Mouse (Mus musculus) kidney, adult 11 months (tissue): ENCODE measurements around the gene Micu1.

Experiments
- DNase-seq: peaks from one replicate; pipeline ENCODE4 v3.0.0; 2022

Gene Micu1

DNA sequence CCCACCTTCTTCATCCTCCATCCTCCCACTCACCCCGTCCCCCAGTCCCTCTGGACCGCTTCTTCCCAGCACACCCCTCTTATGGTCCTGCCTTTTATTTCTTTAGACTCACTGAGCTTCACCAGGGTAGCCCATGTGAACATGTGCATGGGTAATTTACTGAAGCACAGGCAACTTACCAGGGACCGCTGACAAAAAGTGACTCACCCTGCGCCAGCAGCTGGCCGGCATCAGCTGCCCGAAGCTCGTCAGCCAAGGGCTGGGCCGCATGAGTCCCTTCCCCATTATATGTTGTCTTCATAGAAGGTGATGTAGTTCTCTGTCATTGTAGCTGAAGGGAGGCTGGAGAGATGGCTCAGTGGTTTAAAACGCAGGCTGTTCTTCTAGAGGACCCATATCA lies 111.5 kb downstream of the Micu1 start:
- no peak for DNase-seq

DNA sequence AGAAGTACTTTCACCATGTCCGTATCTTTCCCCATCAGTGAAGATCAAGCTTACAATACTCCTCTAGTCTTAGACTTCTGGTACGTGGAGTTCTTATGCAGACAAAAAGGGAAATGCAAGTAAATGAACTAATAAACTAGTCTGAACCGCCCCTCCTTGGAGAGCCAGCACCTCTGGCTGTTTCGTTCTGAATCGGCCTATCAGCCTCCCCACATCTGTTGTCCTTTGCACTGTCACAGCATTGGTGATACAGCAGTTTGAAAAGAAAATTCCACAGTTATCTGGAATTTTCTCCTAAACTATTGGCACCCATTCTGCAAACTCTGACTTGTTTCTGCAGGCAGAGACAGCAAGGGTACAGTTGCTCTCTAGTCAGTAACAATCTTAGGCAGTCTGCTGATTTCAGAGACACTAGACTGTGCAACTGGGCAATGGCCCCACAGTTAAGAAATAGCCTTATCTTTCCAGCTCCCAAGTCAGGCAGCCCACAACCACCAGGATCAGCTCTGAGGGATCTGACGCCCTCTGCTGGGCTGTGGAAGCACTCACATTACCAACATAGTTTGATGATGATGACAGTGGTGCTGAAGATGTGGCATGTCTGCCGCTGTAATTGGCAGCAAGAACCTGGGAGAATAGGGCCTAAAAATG lies 112.4 kb downstream of the Micu1 start:
- DNase-seq, result no peak

DNA sequence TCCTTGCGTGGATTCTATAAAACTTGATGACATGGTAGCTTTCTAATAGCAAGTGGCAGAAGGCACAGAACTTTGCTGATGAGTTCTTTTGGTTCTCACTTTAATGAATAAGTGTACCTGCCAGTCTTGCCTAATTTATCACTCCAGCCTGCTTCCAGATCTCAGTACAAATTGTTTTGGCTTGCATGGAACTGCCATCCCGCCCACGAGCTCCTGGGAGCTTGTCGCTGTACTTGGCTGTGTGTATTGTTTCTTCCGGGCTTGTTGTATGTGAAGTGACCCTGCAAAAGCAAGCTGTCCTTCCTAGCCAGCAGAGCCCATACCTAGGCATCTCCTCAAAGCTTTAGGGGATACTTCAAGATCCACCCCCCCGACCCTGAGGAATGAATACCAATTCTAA lies 114.3 kb downstream of the Micu1 start:
- DNase-seq, result no peak

DNA sequence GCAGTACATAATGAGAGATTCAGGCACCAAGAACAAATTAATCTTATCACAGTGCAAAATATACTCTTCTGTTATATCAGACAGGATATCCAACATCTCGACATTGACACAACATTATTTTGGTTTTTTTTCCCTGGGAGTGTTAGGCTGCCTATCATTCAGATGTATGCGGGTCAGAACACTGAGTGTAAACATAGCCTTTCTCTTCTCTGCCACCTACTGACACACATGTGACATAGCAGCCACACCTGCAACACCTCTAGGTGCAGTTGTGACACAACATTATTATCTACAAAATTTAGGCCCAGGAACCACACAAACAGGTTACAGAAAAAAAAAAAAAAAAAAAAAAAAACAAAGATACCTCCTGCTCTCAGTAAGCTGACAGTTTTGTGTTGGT lies 115.3 kb downstream of the Micu1 start:
- DNase-seq, result no peak

DNA sequence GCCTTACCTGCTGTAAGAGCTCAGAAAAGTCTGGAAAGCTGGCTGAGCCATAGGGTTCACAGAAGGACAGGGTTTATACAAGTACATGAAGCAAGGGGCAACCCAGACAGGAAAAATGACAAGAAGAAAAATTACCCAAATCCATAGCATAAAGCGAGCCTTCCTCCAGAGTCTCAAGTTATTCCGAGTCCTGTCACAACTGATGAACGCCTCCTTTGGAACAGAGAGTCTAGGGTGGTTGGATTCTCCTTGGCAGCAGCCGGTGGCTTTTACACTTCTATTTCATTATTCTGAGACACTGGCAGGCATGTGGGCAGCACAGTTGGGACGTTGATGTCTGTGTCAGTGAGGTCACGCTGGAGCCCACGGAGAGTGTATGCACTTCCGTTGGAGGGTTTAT lies 115.7 kb downstream of the Micu1 start:
- DNase-seq, result no peak

DNA sequence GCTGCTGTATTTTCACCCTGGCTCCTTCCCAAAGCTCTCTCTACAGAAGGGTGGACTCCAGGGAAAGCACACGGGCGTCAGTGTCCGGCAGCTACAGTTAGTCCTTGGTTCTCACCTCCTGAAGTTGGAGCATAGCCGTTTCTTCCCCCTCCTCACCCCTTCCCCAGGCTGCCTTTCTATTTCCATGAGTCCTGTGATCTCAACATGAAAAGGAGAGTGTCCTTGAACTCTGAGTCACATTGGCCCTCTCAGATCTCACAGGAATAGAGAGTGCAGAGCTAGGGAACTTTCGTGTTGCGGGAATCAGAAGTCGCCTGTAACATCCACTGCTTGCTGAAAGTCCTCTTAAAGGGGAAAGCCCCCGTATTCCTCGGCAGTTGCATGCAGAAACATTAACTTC lies 116.9 kb downstream of the Micu1 start:
- DNase-seq, result no peak

DNA sequence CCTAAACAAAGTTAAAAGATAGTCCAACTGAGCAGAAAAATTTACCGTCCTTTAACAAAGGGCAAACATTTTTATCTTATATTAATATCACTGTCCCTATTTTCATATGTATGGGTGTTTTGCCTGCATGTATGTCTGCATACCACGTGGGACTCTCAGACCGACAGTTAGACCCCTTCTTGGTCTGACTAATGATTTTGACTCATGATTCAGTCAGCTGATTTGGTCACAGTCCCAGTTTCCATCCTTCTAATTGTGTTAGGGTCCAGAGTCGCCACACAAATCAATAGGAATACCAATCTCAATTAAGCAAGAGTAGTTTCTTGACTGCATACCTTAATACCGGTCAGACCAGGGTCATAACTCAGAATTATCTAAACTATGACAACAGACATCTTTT lies 118.6 kb downstream of the Micu1 start:
- no peak for DNase-seq

DNA sequence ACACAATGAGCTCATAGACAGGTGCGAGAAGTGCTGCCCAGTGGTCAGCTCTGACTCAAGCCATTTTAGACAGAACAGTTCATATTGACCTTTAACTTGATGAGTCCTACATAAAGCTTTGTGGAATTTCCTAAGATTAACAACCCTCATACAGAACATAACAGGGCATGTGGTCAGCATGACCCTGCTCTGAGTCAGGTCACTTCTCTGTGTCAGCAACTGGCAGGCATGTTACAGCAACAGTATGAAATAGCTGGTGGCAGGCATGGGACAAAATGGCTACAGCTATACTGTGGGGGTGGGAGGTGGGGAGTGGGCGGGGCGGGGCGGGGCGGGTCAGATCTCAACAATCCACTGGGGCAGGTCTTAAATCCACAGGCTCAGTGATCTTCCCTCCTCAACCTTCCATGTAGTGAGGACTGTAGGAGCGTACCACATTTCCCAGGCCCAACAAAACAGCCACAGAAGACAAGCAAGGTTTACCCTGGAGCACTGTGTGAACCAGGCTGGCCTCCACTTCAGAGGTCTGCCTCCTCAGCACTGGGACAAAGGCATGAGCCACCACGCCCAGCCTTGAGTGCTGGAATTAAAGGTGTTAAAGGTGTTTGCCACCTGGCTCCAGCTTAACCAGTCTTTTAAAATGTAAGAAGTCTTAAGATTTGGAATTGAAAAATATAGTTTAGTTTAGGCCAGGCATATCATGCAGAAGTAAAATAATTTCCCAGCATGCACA lies 119.2 kb downstream of the Micu1 start:
- DNase-seq, result no peak

DNA sequence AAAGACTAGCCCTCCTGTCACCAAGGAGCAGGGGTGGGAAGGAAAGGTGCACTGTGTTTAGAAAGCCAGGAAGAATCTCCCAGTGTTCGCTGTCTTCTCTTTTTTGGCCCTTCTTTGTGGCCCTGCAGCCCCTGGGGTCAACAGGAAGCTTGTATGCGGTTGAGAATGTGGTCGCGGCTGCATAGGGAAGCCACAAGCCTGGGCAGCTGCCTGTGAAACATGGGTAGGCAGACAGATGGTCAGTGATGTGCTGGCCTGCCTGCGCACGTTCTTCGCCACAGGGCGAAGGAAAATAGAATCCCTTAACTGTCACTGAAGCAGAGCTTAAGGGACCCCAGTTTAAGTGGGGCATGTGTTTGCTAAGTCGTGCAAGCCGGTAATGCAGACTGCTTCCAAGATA lies 120.6 kb downstream of the Micu1 start:
- no peak for DNase-seq

DNA sequence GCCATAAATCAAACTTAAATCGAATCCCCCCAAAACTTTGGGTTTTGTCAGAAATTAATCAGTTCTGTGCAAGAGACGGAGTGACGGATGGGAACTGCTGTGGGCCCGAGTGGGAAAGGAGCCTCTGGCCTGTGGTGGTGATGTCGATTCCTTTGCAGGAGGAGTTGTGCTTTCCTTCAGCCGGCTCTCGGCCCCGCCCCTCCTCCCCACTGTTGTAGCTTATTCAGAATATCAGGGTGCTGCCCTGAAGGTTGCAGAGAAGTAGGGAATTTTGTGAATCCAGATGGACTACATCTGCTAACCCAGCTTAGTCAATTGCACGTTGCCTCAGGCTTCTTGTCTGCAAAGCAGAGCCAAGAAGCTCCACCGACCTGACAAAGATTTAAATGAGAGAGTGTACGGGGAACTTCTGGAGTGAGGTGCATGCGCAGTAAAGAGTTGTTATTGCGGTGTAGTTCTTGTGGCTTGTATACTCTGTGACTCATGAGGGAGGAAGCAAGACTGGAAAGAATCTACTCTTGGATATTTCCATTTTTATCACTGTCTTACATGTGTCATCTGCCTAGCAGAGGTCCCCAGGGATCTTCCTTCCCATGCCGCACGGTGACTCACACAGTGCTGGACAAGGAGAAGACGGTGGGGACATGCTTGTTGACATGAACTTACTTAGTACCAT lies 123.0 kb downstream of the Micu1 start:
- DNase-seq, result no peak

DNA sequence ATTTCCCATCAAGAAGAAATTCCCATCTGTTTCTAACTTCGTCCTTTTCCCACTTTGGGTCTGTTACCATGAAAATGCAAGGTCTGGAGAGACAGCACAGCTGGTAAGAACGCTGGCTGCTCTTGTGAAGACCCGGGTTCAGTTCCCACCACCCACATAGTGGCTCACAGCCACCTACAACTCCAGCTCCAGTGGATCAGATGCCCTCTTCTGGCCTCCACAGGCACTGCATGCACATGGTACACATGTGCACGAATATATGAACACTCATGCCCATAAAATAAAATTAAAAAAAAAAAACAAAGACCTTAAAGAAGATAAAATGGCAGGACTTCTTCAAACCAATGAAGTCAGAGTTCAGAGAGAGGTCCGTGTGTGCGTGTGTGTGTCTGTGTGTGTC lies 127.6 kb downstream of the Micu1 start:
- no peak for DNase-seq

DNA sequence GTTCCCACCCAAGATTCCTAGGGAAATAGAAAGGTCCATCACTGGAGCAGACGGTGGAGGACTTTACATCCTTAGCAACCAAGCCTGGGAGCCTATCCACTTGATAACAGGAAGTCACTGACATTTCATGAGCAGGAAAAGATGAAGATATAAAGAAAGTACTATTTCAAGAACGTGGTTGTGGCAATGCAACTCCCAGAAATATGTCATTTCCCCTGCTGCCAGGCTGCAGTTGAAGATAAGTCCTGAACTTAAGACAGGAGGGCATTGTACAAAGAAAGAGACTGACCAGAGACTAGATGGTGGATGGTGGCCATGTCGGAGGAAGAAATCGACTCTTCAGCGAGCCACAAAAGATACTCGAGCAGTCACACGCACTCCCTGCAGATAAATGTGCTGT lies 129.7 kb downstream of the Micu1 start:
- DNase-seq, result no peak

DNA sequence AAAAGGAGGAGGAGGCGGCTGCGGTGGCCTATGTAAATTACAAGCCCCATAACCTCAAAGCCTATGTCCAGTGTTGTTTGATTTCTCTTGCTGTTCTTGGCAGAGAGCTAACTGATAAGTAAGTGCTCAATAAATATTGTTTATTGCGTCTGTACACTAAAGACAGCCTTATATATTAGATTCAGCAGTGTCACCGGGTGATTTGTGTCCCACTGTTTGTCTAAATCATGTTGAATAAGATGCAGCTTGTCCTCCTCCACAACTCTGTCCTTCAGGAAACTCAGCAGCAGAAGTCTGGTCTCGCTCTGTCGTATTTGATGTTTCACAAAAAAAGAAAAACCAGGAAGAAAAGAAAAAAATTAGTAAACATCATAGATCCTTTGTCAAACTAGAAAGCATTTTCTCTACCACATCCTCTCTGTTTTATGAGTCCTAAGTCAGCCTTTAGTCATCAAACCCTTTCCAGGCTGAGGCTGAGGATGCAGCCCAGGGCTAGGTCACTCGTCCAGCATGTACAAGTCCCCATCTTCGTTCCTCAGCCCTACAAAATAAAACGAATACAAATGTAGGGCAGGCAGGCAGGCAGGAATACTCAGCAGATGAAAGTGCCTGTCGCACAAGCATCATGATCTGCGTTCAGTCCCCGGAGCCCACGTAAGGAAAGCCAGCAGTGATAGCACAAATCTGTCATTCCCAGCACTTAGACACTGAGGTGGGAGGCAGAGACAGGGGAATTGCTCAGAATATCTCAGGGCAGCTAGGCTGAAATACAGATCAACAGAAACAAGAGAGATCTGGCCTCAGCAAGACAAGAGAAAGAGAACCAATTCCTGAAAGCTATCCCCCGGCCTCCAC lies 133.3 kb downstream of the Micu1 start:
- no peak for DNase-seq

DNA sequence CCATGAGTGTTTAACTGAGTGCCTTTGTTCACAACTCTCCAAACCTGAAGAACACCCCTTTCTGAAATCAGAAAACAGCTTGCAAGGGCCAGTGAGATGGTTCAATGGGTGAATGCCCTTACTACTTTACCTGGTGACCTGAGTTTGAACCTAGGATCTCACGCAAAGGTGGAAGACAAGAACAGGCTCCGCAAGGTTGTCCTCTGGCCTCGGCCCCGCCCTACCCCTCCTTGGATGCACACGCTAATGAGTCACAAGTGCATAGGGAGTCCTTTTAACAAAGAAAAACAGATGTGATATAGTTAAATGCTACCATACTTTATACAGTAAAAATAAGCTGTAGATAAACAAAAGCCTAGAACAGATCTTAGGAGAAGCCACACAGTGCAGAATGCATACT lies 135.2 kb downstream of the Micu1 start:
- DNase-seq, result no peak

DNA sequence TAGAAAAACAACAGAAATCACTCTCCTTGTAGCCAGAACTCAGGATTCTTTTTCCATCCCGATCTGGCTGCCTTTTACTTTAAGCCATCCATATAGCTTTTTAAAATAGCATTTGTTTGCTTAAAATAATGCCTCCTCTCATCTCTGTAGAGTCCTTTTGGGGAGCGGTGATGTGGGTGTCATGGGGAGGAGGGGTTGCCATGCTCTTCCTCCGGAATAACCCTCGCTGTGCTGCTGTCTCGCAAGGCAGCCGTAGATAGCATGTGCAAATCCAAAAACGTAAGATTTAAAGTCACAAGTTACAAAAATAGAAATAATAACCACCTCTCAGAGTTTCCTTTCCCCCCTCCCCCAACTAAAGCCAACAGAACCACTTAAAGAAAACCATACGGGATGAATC lies 139.2 kb downstream of the Micu1 start:
- no peak for DNase-seq

DNA sequence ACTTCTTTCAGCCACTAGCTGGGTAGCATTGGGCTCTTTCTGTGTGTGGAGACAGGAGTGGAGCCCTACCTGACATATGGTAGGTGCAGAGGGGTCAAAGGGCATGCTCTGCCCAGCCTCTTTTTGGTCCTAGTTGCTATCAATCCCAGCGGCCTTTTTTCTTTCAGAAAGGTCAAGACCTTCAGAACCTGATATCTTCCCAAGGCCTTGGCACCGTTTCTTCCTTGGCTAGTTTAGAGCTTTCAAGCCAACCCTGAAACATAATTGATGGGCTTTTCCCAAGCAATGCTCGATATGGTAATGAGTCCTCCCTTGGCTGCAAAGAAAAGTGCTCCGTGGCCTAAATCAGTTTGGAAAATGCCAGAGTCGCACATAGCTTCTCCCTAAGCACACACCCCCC lies 140.8 kb downstream of the Micu1 start:
- no peak for DNase-seq

DNA sequence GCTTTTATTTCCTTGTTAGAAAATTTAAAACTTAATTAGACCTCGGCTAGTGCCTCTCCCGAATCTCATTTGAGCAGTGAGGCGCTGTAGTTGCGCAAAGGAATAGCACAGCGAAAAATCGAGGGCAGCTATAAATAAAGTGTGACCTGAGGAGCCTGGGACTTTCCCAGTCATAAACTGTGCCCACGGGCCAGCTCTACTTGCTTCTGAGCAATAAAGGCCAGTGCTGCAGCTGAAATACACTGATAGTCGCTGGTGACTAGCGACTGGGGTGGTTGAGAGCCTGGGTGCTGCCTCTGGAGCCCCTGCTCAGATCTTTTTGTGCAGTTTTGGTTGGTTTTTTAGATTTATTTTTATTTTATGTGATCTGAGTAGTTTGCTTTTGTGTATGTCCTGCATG lies 142.4 kb downstream of the Micu1 start:
- DNase-seq, result no peak

DNA sequence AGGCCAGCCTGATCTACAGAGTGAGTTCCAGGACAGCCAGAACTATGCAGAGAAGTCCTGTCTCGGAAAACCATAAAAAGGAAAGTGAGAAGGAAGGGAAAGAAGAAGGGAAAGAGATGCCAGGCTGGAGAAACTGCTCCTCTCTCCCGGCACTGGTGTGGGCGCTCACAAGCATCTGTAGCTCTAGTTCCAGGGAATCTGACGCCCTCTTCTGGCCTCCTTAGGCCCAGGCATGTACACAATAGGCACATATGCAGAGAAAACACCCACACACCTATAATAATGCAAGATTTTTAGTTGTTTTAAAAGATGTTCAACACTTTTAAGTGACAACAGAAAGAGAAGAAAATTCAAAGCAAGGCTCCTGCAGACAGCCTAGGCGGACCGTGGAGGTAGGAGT lies 144.1 kb downstream of the Micu1 start:
- DNase-seq, result no peak

DNA sequence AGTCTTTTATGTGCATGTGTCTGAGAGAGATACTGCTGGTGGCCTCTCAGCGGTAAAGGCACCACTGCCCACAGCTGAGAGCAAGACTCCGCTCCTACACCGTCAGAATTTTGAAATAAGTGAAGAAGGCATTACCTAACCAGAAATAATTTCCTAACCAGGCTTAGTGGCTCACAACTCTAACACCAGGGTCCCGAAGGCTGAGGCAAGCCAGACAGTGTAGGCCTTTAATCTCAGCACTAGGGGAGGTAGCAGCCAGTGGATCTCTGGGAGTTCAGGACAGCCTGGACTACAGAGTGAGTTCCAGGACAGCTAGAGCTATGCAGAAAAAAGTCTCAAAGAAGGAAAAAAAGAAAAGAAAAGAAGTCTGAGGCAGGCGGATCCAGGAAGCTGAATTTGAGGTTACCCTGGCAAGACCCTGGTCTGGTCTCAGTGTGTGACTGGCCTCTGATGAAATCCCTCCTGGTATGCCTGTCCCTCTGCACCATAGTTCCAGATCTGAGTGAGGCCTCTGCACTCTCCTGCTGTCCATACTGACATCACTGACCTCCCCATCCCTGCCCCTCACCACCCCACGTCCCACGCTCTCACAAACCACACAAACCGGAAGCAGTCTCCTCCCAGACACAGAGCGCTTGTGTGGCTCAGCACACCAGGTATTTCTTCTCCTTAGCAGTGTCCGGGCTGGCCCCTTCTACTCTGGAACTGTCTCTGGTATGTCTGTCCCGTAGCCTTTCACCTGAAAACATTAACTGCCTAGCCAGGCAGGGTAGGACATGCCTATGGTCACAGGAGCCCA lies 146.0 kb downstream of the Micu1 start:
- DNase-seq, result no peak

DNA sequence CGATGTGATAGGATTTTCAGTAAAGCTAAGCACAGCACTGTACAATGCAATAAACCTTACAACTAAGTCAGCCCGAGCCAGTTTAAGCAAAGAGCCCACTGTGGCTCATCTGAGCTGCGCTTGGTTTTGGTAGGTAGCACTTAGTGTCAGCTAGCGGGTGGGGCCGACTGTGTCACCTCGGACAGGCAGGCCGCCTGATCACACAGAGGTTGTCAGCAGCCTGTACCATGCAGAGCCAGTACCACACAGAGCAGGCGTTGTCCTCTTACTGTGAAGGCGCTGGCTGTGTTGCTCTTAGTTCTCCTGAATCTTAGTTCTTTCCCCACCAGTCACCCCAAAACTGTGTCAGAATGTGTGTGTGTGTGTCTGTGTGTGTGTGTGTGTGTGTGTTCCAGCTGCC lies 146.7 kb downstream of the Micu1 start:
- peak; percentile 21 for DNase-seq

DNA sequence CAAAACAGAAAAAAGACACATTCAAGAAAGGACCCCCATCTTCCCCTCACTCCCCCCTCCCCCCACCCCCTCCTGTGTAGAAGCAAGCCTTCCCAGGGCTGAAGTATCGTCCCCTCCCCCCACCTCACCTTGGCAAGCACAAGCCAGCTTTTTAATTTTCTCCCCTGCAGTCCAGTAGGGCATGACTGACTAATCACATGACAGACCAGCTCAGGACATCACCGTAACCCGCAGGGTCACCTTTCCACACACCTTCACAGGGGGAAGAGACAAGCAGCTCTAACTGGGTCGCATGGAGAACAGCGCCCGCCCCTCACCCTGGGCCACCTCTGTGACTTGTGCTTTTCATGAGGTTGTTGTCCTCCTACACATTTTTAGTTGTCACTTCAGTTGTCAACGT lies 147.1 kb downstream of the Micu1 start:
- DNase-seq, result peak; percentile 83

DNA sequence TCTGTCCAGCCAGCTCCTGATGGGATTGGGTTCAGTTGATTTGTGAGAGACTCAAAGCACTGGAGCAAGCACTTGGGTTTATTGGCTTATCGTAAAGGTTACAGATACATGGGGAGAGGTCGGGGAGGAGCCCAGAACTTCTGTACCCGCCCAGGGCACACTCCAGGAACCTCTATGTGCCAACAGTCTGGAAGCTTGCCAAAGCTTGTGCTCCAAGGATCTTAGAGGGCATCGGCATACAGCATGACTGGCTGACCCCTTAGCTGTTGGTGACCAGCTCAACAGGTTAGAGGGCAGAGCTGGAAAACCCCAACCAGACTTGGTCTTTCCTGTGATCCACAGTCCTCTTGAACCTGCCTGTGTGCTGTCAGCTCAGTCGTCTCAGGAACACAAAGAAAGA lies 154.9 kb downstream of the Micu1 start:
- DNase-seq, result peak; percentile 62

DNA sequence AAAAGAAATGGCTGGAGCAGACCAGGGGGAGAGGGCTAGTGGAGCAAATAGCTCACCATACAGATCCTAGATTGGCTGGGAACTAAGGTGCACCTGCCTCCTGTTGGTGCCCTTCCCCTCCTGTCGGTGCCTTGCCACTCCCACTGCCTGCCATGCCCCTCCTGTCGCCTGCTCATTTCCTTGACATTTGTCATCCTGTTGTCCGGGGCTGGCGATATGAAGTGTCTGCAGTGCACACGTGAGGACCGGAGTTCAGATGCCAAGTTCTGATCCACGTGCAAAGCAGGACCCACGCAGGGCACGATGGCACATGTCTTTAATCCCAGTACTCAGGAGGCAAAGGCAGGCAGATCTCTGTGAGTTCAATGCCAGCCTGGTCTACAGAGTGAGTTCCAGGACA lies 158.4 kb downstream of the Micu1 start:
- no peak for DNase-seq
